ENCODE assay signal across 10 mouse cellular contexts in the genomic region with DNA sequence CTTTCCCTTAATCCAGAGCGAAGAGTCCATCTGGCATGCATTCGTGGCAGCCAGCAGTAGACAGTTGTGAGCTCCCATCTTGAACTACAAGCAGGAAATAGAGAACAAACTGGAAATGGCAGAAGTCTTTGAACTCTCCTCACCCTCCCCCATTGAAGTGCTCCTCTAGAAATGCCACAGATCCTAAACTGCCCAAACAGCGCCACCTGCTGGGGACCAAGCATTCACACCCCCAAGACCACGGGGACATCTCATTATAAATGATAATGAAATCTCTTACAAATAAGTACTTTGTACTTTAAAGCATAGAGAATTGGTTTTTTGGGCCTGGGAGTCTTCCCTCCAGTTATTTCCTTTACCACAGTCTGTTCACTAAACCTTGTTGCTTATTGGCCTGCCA. TPM values are rescaled to one million over a fixed set of nuclear protein-coding genes. Genes with fewer than 3 reads are reported as not detected.
A peak's percentile ranks its signal among the peaks of the same experiment; 100 is the strongest.
DNase-seq lines count a peak whose midpoint lies in the region; ATAC-seq and TF ChIP-seq lines count a peak whose summit lies in the region.
"Had no signal": no experiment of that assay in that cellular context is flagged by ENCODE, and none has a peak within 500 bp of the region (broad histone marks: within the 10 kb centered on the region; RNA-seq: fewer than 3 reads in every experiment).

No protein-coding gene starts in this region.

- no peaks in the 10 kb centered on the region for H3K27me3 ChIP-seq in heart, postnatal 0 days (ENCODE audit: control insufficient read depth, insufficient read depth, low read length)
- no peaks in the 10 kb centered on the region for H3K27me3 ChIP-seq in cerebellum, adult 2 months (ENCODE audit: control insufficient read depth, insufficient read depth, low read length)
- H3K27me3 ChIP-seq in intestine, postnatal 0 days (replicated peaks; ENCODE audit: control insufficient read depth, insufficient read depth, low read length): no peaks in the 10 kb centered on the region
- H3K27me3 ChIP-seq in midbrain, postnatal 0 days (ENCODE audit: insufficient read depth, low read length): no peaks in the 10 kb centered on the region
- H3K27me3 ChIP-seq: embryonic facial prominence, embryonic 15.5 days; liver, embryonic 15.5 days had no signal

- no peak overlapping the region for H3K4me3 ChIP-seq in heart, postnatal 0 days (ENCODE audit: low read depth, low read length)
- H3K4me3 ChIP-seq in cerebellum, adult 2 months (replicated peaks; ENCODE audit: insufficient read depth, low read depth, low read length): no peak overlapping the region
- no peak overlapping the region for H3K4me3 ChIP-seq in intestine, postnatal 0 days (ENCODE audit: low read depth, low read length)
- no peak overlapping the region for H3K4me3 ChIP-seq in midbrain, postnatal 0 days (ENCODE audit: low read depth, low read length)
- H3K4me3 ChIP-seq: embryonic facial prominence, embryonic 15.5 days; liver, embryonic 15.5 days had no signal

- 47% methylated on average over 4 of the region's 4 CpGs for WGBS in heart, postnatal 0 days
- WGBS in cerebellum, adult 2 months: 46% methylated on average over 4 of the region's 4 CpGs
- WGBS in intestine, postnatal 0 days: 51% methylated on average over 4 of the region's 4 CpGs
- 51% methylated on average over 4 of the region's 4 CpGs for WGBS in midbrain, postnatal 0 days

- no peak for ATAC-seq in heart, postnatal 0 days (ENCODE audit: insufficient read depth, low read depth)
- ATAC-seq in intestine, postnatal 0 days: no peak
- ATAC-seq in midbrain, postnatal 0 days (ENCODE audit: low FRiP score): peak; percentile 36; the same call in 1 of the 2 replicates

- peak; percentile 74 for TF ChIP-seq CTCF in heart, postnatal 0 days (IDR thresholded peaks at IDR 0.05; ENCODE audit: low read depth)
- peak; percentile 74 for TF ChIP-seq CTCF in cerebellum, adult 2 months (IDR thresholded peaks at IDR 0.05; ENCODE audit: borderline replicate concordance, insufficient read depth, low read depth, low read length)
- TF ChIP-seq CTCF in intestine, postnatal 0 days (IDR thresholded peaks at IDR 0.05; ENCODE audit: low read depth): peak; percentile 84
- peak; percentile 72 for TF ChIP-seq CTCF in midbrain, postnatal 0 days (IDR thresholded peaks at IDR 0.05)

- no peaks in the 10 kb centered on the region for H3K9me3 ChIP-seq in heart, postnatal 0 days (replicated peaks; ENCODE audit: control insufficient read depth, low read length)
- H3K9me3 ChIP-seq in intestine, postnatal 0 days (ENCODE audit: control insufficient read depth): no peaks in the 10 kb centered on the region
- no peaks in the 10 kb centered on the region for H3K9me3 ChIP-seq in midbrain, postnatal 0 days (ENCODE audit: low read length)
- H3K9me3 ChIP-seq: embryonic facial prominence, embryonic 15.5 days; liver, embryonic 15.5 days had no signal

- TF ChIP-seq EP300 in heart, postnatal 0 days (IDR thresholded peaks at IDR 0.05; ENCODE audit: low read depth): no peak

- no peak overlapping the region for H3K4me2 ChIP-seq in heart, postnatal 0 days (ENCODE audit: low read depth, low read length)
- no peak overlapping the region for H3K4me2 ChIP-seq in intestine, postnatal 0 days (replicated peaks; ENCODE audit: low read depth)
- no peak overlapping the region for H3K4me2 ChIP-seq in midbrain, postnatal 0 days (ENCODE audit: low read depth, low read length, poor library complexity, severe bottlenecking)
- H3K4me2 ChIP-seq: embryonic facial prominence, embryonic 15.5 days; liver, embryonic 15.5 days had no signal

- no peak for TF ChIP-seq POLR2A in cerebellum, adult 2 months (IDR thresholded peaks at IDR 0.05; ENCODE audit: borderline replicate concordance, insufficient read depth, low read length)

- H3K27ac ChIP-seq in heart, postnatal 0 days (ENCODE audit: low read depth): no peak overlapping the region
- no peak overlapping the region for H3K27ac ChIP-seq in cerebellum, adult 2 months (ENCODE audit: insufficient read depth, low read length)
- no peak overlapping the region for H3K27ac ChIP-seq in intestine, postnatal 0 days (ENCODE audit: low read depth, low read length)
- no peak overlapping the region for H3K27ac ChIP-seq in midbrain, postnatal 0 days (ENCODE audit: low read depth, low read length)
- H3K27ac ChIP-seq: embryonic facial prominence, embryonic 15.5 days; liver, embryonic 15.5 days had no signal

- no peak overlapping the region for H3K9ac ChIP-seq in heart, postnatal 0 days (replicated peaks; ENCODE audit: low read depth, low read length)
- H3K9ac ChIP-seq in intestine, postnatal 0 days (ENCODE audit: low read depth, low read length): no peak overlapping the region
- no peak overlapping the region for H3K9ac ChIP-seq in midbrain, postnatal 0 days (replicated peaks; ENCODE audit: low read length, poor library complexity, severe bottlenecking)
- H3K9ac ChIP-seq: embryonic facial prominence, embryonic 15.5 days; liver, embryonic 15.5 days had no signal

- H3K36me3 ChIP-seq in heart, postnatal 0 days (replicated peaks; ENCODE audit: control insufficient read depth, insufficient read depth, low read length): peaks cover 42% of the 10 kb centered on the region
- H3K36me3 ChIP-seq in intestine, postnatal 0 days (ENCODE audit: control insufficient read depth, insufficient read depth): peaks cover 32% of the 10 kb centered on the region
- peaks cover 17% of the 10 kb centered on the region for H3K36me3 ChIP-seq in midbrain, postnatal 0 days (ENCODE audit: insufficient read depth, low read length)

- no peak for DNase-seq in heart, postnatal 0 days (ENCODE audit: low spot score)
- no peak for DNase-seq in heart, adult 11 months
- DNase-seq in urinary bladder, postnatal 25 days (ENCODE audit: low spot score): peak; percentile 51
- no peak for DNase-seq in urinary bladder, postnatal 10 days (ENCODE audit: low spot score)
- DNase-seq in cerebellum, adult 2 months: peak; percentile 18 to 43
- peak; percentile 29 for DNase-seq in midbrain, postnatal 0 days (ENCODE audit: low spot score)
- no peak for DNase-seq in right cerebral cortex, adult 2 months (ENCODE audit: low spot score in 2 of 2)

- H3K4me1 ChIP-seq in heart, postnatal 0 days (ENCODE audit: control insufficient read depth, insufficient read depth): 0 out of 2 replicates have a peak, but pooled peaks cover 5% of the 10 kb centered on the region
- no peaks in the 10 kb centered on the region for H3K4me1 ChIP-seq in cerebellum, adult 2 months (ENCODE audit: control insufficient read depth, insufficient read depth, low read length)
- H3K4me1 ChIP-seq in intestine, postnatal 0 days (replicated peaks; ENCODE audit: control insufficient read depth, insufficient read depth, low read length): no peaks in the 10 kb centered on the region
- no peaks in the 10 kb centered on the region for H3K4me1 ChIP-seq in midbrain, postnatal 0 days (ENCODE audit: insufficient read depth, low read length)
- H3K4me1 ChIP-seq: embryonic facial prominence, embryonic 15.5 days; liver, embryonic 15.5 days had no signal

RNA-seq across cellular contexts. Expression of a gene that starts 12.0 kb away (rescaled TPM):
- 14.8 and 18.5 TPM in 2 replicates for total RNA-seq in heart, postnatal 0 days (2014; rRNA removed; ENCODE audit: low replicate concordance)
- polyA plus RNA-seq in heart, postnatal 0 days (2015; fragmentation: Nextera tagmentation; extraction: Ambion mirVana): 15.4 and 17.1 TPM in 2 replicates
- 25.8 and 26.5 TPM in 2 replicates for polyA plus RNA-seq in cerebellum, adult 2 months (2012; rRNA removed)
- 8.6 TPM in 2 replicates for polyA plus RNA-seq in intestine, postnatal 0 days (2015; fragmentation: Nextera tagmentation; extraction: Ambion mirVana)
- total RNA-seq in midbrain, postnatal 0 days (2014; rRNA removed): 36.8 and 43.6 TPM in 2 replicates
- polyA plus RNA-seq in midbrain, postnatal 0 days (2015; fragmentation: Nextera tagmentation; extraction: Ambion mirVana): 36.6 and 38.3 TPM in 2 replicates

RNA-seq across cellular contexts. Expression of a gene that starts 12.1 kb away (rescaled TPM):
- 8.7 and 18.7 TPM in 2 replicates for total RNA-seq in heart, postnatal 0 days (2014; rRNA removed; ENCODE audit: low replicate concordance)
- polyA plus RNA-seq in heart, postnatal 0 days (2015; fragmentation: Nextera tagmentation; extraction: Ambion mirVana): 3.6 and 4.5 TPM in 2 replicates
- polyA plus RNA-seq in cerebellum, adult 2 months (2012; rRNA removed): 37.8 and 39.7 TPM in 2 replicates
- polyA plus RNA-seq in intestine, postnatal 0 days (2015; fragmentation: Nextera tagmentation; extraction: Ambion mirVana): 6.1 and 6.8 TPM in 2 replicates
- total RNA-seq in midbrain, postnatal 0 days (2014; rRNA removed): 45.6 and 47.2 TPM in 2 replicates
- 15.7 and 16.9 TPM in 2 replicates for polyA plus RNA-seq in midbrain, postnatal 0 days (2015; fragmentation: Nextera tagmentation; extraction: Ambion mirVana)

Comparison
In these comparisons a context has a peak if more than half of its experiments do, and no peak if none do; other contexts are left out.
1. DNase-seq: peak in urinary bladder, postnatal 25 days (single experiment), cerebellum, adult 2 months (2 of 2) and midbrain, postnatal 0 days (single experiment); none in heart, postnatal 0 days (single experiment), heart, adult 11 months (single experiment), urinary bladder, postnatal 10 days (single experiment) and right cerebral cortex, adult 2 months (0 of 2).
2. Peak in every context shown above with its lines, with median percentiles within 50 percentile points of each other: CTCF ChIP-seq.